Mouse (Mus musculus) cerebellum, postnatal 4 days (tissue): ENCODE results near the gene 9230112D13Rik.

ENCODE experiments used
- DNase-seq, 2 experiments: peaks; one replicate each; pipeline ENCODE4 v3.0.0; 2022; ENCODE audit warnings: low spot score in 2 of 2, mixed read lengths in 1 of 2

The 9230112D13Rik gene

GRCm38 (mm10) chr14:34541896-34542295 is 19.3 kb upstream of the 9230112D13Rik start:
- DNase-seq, result no peak

DNA sequence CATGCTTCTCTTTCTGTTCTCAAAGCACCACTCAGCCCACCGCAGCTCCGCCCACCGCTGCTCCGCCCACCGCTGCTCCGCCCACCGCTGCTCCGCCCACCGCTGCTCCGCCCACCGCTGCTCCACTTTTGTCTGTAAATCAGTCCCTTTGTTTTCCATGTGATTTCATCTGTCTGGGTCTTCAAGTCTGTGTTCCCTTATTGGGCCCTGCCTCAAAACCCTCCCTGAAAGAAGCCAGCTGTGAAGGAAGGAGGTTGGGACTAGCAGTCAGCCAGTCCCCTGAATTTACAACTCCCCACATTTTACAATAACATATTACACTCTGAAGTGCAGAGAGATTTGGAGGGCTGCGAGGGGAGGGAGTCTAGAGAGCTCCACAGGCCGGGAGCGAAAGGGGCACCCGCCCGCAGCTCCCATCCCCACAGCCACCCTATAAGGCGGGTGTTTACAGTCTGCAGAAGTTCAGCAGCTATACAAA is 18.1 kb upstream of the 9230112D13Rik start:
- DNase-seq, result peak in 1 of 2 experiments; percentile 27

- DNase-seq, result no peak
These were observed 13.3 kb upstream of the 9230112D13Rik start for GRCm38 (mm10) chr14:34535883-34536282.

DNA sequence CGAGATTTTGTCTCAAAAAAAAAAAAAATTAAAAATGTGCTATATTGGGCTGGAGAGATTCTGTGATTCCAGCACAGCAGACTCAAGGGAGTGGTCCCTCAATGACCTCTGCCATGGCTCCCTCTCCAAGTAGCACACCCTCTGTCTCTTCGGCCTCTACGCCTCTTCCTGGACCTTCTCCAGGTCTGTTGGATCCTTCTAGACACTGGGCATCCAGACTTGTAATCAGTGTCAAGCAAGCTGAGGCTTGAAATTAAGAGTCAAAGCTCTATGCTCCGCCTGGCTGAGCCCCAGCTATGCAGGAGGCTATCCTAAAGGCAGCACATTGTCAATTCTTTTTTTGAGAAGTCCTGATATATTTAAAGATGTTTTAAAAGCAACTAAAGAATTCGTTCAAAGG is 10.9 kb upstream of the 9230112D13Rik start:
- no peak for DNase-seq

GRCm38 (mm10) chr14:34532536-34532935 is 9.9 kb upstream of the 9230112D13Rik start:
- no peak for DNase-seq

DNA sequence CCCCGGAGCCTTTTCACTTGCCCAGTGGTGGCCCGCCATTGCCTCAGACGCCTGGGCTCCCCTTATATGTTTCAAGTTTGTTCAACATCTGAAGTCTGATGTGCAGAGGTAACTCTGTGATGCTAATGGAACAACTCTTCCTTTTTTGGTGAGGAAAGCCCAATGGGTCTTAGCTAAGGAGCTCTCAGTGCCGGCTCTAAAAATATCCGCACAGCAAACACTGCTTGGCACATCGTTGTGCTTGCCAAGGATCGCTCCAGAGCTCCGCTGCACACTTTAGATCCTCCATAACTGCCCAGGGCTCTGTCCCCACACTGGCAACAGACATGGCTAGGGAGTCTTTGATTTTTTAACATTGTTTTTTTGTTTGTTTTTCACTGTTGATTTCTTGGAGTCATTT is 6.2 kb upstream of the 9230112D13Rik start:
- no peak for DNase-seq

GRCm38 (mm10) chr14:34517959-34518544 is 4.5 kb downstream of the 9230112D13Rik start:
- no peak for DNase-seq

DNA sequence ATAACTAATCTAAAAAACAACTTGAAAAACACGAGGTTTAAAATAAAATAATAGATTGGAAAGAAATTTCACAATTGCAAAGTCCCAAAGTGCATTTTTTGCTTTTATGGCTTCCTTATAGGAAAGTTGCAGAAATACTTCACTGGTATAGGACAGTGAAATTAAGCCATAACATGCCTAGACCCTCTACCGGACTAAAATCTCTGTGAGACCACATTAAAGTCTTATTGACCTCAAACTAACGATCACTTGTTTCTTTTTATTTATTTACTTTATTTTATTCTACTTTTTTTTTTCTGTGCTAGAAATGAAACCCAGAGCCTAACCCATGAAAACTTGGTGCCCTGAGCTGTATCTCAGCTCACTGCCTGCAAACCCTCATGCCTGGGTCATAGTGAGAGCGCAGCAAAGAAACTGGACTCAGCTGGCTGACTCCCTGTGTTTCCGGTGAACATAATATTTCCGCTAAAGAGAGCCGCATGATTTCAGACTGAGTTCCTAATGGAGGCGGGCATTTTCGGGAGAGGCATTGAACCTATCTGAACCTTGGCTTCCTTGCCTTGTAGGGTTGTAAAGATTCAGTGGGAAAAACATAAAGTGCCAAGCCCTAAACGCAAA is 5.5 kb downstream of the 9230112D13Rik start:
- DNase-seq, result no peak

GRCm38 (mm10) chr14:34515860-34516259 is 6.7 kb downstream of the 9230112D13Rik start:
- DNase-seq, result no peak

GRCm38 (mm10) chr14:34514120-34514519 is 8.5 kb downstream of the 9230112D13Rik start:
- DNase-seq, result no peak

DNA sequence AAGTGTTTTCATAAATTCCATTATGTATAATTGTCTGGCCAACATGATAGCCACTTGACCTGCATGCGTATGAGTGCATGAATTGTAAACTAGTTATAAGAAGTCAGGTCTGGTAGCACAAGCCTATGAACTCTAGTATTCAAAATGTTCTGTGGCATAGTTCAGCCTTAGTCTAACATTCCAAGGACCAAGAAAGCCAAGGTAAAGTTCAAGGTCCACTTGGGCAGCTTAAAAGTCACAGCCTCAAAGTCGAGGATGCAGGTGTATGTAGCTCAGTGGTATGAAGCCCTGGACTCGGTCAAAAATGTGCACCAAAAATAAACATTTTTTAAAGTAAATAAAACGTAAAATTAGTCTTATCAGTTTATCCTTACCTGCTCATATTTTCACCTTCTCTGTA is 10.0 kb downstream of the 9230112D13Rik start:
- DNase-seq, result no peak

- DNase-seq, result no peak
These were observed 10.7 kb downstream of the 9230112D13Rik start for GRCm38 (mm10) chr14:34511901-34512300.

- no peak for DNase-seq
These were observed 13.7 kb downstream of the 9230112D13Rik start for GRCm38 (mm10) chr14:34508842-34509439.

DNA sequence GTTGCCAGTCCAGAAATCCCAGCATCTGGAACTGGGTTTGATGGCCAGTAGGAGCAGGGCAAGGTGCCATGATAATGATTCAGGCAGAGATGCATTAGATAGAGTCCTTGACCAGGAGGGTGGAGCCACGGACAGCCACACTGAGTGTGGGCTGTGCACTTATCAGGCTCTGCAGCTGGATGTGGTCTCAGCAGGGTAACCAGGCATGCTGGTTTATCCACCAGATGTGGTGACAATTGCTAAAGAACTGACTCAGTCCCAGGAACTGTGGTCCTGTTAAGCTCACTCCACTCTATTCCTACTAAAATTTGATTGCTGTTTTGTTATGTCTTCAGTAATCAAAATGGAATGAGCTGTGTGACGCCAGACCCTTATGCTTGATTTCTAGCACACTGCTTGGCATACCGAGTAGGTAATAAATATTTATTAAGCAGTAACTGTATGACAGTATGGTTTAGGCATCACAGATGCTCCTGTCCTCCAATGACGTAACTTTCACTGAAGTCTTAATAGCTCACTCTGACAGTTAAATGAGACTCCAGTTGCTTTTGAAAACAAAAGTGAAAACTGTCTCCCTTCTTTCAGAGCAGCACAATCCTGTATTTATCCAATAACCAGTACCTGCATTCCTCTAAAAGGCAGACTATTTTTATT is 14.3 kb downstream of the 9230112D13Rik start:
- no peak for DNase-seq

DNA sequence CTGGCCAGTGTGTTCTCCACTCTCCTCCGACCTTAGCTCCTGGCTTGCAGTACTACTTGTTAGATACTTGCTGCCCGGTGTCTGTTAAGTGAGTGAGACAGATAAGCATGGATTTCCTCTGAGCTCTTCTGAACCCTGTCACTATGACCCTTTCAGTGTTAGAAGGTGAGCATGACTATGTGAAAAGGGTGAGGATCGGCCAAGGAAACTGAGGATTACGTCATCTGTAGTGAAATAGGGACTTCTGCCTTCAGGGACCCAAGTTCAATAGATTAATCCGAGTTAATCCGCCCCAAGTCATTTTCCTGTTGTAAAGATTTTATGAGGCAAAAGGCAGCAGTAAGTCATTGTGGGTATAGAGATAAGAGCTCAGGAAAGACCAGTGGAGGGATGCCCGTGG is 17.3 kb downstream of the 9230112D13Rik start:
- no peak for DNase-seq

- DNase-seq, result no peak
These were observed 18.2 kb downstream of the 9230112D13Rik start for GRCm38 (mm10) chr14:34504377-34504776.

DNA sequence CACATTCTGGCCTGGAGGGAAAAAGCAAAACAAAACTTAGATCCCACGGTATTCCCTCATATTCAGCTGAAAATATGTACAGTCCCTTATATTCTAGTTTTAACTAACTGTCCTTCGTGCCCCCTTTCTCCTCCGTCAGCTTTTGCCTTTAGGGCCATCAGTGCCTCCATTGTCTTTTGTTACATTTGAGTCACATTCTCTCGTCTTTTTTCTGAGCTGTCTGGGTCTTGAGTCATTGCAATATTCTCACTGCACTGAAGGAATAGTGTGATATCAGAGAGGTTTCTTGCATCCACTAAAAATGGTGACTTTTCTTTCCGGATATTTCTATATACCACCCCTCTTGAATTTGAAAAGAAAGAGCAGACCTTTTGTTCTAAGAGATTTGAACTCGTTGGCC is 18.8 kb downstream of the 9230112D13Rik start:
- no peak for DNase-seq

- DNase-seq, result no peak
These were observed 19.3 kb downstream of the 9230112D13Rik start, which contains the start of gene Bmpr1a for GRCm38 (mm10) chr14:34503325-34503647. TSS of gene Bmpr1a (minus strand) at chr14:34503341.

GRCm38 (mm10) chr14:34502475-34503324 is 19.9 kb downstream of the 9230112D13Rik start:
- DNase-seq, result peak; percentile 73 to 92

DNA sequence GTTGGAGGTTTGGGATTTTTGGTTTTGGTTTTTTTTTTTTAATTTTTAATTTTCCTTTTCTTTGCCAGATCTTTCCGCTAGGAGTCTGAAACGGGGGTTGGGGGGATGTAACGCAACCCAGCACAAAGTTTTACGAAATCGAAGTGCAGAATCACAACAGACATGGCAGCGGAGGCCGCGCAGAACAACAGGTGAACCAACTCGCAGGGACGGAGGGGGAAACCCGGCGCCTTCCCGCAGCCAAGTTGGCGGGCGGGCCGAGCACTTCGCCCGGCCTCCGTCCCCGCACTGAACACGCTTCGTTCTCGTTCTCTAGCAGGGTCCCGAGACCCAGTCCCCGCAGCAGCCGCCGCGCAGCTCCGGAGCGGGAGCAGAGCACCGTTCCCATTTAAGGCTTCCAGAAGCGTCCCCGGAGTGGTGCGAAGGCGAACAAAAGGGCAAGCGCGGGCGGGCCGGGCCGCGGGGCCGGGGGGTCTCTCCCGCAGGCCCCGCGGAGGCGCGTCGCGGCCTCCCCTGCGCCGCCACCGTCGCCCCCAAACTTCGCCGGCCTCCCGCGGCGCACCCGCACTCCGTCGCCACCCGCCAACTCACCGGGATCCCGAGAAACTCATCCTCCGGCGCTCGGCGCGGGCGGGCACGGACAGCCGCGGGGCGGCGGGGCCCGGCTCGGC is 20.7 kb downstream of the 9230112D13Rik start:
- DNase-seq, result peak; percentile 23 to 51

DNA sequence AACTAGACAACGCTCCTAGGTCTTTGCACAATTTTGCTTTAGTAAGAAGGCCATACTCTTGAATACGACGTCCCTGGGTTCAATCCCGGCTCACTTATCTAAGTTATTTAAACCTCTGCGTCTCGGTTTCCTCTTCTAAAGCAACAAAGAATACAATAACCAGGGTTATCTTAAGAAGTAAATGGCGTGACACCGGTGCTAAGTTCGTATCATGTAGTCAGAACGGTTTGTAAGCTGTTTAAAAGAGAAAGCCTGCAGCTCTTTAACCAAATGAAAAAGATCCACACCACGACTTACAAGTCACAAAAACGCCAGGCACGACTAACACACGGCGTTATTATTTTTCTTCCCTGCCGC is 21.2 kb downstream of the 9230112D13Rik start:
- no peak for DNase-seq
